Mouse (Mus musculus) cerebellum, postnatal 14 days (tissue): ENCODE measurements around the gene Olfr530.
A peak's percentile ranks its signal among the peaks of the same experiment; 100 is the strongest.

Experiments used
- DNase-seq, 2 experiments: peaks; one replicate each; pipeline ENCODE4 v3.0.0; 2021; ENCODE audit warnings: mixed read lengths in 2 of 2

Olfr530 gene

DNA sequence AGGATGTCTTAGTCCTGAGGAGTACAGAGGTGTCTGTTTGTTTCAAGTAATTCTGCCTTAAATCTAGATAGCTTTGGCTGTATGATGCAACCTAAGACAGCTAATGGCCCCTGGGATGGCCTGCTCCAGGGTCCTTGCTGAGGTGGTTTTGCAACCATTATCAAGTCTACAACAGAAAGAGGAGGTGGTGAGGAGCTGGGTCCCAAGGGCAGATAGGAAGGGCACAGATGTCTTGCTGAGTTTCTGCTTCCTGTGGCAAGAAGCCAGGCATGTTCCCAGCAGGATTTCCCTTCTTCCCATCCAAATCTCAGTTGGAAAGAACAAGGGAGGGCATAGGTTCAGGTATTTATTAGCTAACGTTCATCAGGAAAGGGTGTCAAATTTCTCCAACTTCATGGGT, at the start of gene Olfr530:
Olfr530 (minus strand) TSS at position 101 of the 400 bp plus-strand sequence.
- no peak for DNase-seq

DNA sequence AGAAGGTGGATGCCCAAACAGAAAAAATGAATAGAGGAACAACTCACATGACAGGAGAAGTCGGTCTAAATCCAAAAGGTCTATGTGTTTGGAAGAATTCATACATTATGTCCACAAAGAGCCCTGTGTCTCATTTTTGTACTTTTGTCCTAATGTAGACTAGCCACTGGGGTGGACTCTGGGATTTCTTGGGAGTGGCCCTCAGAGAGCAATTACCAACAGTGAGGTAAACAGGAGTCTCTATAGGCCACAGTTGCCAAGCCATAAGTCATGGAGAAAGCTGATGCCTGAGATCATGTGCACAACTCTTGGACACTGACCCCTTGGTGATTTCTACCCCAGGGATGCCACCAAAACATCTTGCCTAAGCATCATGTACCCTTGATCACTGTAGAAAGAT, 45.4 kb upstream of the Olfr530 start, which contains the start of gene Olfr532:
Olfr532 (minus strand) TSS at position 101 of the 400 bp plus-strand sequence.
- DNase-seq: no peak

DNA sequence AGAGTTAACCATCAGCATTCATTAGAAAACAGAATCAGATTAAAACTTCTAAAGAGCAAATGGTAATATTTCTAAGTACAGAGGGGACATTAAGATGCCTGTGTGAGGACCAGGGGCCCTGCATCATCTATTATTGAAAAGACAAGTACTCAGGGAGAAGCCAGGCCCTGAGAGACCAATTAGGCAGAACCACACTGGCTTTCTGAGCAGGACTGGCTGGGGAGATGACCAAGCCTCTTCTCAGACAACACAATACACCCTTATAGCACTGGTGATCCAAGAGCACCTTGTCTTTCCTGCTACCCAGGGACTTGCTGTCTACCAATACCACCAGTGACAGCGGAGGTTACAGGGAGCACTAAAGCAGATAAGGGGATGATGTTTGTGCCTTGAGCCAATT, 26.7 kb upstream of the Olfr530 start, which contains the start of gene Olfr531:
Olfr531 (minus strand) TSS at position 101 of the 400 bp plus-strand sequence.
- no peak for DNase-seq

DNA sequence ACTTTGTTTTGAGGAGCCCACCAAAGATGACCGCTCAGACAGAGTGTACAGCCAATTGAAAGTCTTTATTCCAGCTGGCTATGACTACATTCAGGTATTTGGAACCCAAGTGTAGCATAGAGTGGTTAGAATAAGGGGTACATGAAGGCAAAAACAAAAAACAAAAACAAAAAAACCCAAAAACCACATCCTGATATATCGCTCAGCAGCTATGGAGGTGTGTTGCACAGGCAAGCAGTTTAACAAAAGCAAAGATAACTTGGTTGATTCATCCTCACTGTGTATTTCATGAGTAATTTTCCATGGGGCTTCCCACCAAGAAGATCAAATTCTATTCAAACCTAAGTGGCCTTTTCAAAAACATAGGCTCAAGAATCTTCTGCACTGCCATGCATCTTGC, 780 bp upstream of the Olfr530 start:
- no peak for DNase-seq

DNA sequence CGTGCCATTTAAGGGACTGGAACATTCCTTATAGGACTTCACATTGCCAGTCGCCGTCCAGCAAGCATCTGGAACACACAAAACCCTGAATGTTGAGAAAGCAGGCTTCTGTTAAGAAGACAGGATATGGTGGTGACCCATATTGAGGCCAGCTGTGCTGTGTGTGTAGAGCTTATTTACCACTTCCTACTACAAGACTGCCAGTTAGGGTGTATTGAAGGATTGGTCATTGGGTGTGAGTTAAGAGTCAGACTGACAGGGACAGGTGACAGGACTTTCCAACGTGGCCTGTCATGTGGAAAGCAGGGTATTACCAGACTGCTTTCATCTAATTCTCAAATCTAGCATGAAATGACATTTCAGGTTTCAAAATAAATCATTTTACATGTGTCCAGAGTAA, 1.8 kb downstream of the Olfr530 start:
- DNase-seq: no peak

DNA sequence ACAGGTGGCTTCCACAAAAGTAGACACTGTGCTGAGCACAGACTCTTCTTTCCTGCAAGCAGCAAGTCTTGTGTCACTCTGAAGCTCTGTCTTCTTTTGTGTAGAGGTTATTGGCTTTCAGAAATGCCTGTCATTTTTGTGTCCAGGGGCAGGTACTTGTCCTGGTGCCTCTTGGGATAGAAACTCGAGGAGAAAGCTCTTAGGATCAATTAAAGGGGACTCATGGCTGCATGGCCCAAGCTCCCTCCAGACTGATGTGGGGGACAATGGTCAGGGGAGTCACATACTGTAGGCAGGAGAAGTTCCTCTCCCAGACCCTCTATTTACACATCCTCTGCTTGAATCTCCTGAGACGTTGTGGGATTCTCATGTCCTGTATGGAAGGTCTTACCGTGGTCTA, 14.6 kb downstream of the Olfr530 start, which contains the start of gene Olfr60:
Olfr60 (minus strand) TSS at position 101 of the 400 bp plus-strand sequence.
- DNase-seq: no peak

DNA sequence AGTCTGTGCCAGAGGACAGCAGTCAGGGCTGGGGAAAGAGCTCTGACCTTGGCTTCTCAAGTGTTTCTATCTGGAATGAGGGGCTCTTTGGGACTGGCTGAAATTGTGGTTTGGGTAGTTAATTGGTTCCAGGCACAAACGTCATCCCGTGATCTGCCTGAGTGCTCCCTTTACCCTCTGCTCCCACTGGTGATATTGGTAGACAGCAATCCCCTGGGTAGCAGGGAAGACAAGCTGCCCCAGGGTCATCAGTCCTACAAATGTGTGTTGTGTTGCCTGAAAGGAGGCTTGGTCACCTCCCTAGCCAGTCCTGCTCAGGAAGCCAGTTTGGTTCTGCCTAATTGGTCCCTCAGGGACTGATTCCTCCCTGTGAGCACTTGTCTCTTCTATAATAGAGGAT, 42.4 kb downstream of the Olfr530 start, which contains the start of gene Olfr527:
Olfr527 (plus strand) TSS at position 301 of the 400 bp plus-strand sequence.
- DNase-seq: no peak

DNA sequence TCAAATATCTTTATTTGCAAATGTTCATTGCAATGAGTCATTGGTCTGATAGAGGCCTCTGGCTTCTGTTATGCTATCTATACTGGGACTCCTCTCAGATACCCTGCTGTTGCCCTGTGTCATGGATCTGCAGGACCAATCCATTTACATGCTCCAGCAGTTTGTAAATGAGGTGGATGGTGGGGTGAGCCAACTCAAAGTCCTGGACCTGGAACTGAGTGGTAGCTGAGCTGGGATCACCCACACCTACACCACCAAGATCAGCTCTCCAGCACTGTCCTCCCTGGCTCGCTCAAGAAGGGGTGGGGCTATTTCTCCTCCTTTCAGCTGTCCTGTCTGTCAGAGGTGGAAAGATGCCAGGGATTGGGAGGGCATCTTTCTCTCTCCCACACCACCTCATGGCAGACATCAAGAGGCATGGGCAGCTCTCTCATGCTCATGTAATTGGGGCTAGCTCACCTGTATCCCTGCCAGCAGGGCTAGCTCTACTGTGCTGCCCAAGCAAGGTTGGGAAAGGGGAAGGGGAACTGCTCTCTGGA, 46.3 kb downstream of the Olfr530 start:
- peak; percentile 23 to 46 for DNase-seq
